Mouse (Mus musculus) urinary bladder, adult 2 months (tissue): ENCODE results near the gene Med14. TPM values are rescaled to one million over a fixed set of nuclear protein-coding genes. Genes with fewer than 3 reads are reported as not detected.

ENCODE experiments used
- DNase-seq: peaks from one replicate; pipeline ENCODE4 v3.0.0; 2022; ENCODE audit warnings: low spot score
- polyA plus RNA-seq: library from polyadenylated mRNA; depleted of rRNA; stranded (reverse); fragments of >200 nt; gene quantifications from 2 replicates; pipeline ENCODE4 v1.2.3, GENCODE M21; 2012; rRNA removed

The Med14 gene
- polyA plus RNA-seq, 1 experiment: 20.6 TPM

- DNase-seq: peak; percentile 69
Measured at GRCm38 (mm10) chrX:12673054-12673775, 88.7 kb downstream of the Med14 start, which contains the start of gene 1810030O07Rik. TSS of gene 1810030O07Rik (minus strand) at chrX:12673668.

GRCm38 (mm10) chrX:12653879-12654278 lies 108.0 kb downstream of the Med14 start:
- no peak for DNase-seq

- DNase-seq: no peak
Measured at GRCm38 (mm10) chrX:12651906-12652305, 110.0 kb downstream of the Med14 start.

GRCm38 (mm10) chrX:12645531-12646304 lies 116.2 kb downstream of the Med14 start:
- no peak for DNase-seq

GRCm38 (mm10) chrX:12644976-12645375 lies 116.9 kb downstream of the Med14 start:
- DNase-seq: no peak

Other genes starting within 250 kb of the Med14 start
- gene Atp6ap2, start 174.3 kb downstream of the Med14 start, polyA plus RNA-seq: 58.9 and 60.0 TPM in 2 replicates
- 26.7 and 28.4 TPM in 2 replicates for gene 1810030O07Rik, start 88.4 kb downstream of the Med14 start, polyA plus RNA-seq